Mouse (Mus musculus) gastrocnemius, adult 2 months (tissue): Measurements from ENCODE around the gene 2610008E11Rik. TPM values are rescaled to one million over a fixed set of nuclear protein-coding genes. Genes with fewer than 3 reads are reported as not detected.
"Not testable (repeated sequence)": the region's sequence is repeated elsewhere in the genome, so short reads cannot be mapped to it uniquely, and the experiment has no call there.

Experiments
- DNase-seq: peaks from one replicate; pipeline ENCODE4 v3.0.0; 2022
- H3K27ac ChIP-seq: fragments of 200-600 bp; 2 replicates; pipeline ENCODE4 v1.8.1; 2022; ENCODE audit warnings: mild to moderate bottlenecking
- H3K4me3 ChIP-seq: fragments of 200-600 bp; 2 replicates; pipeline ENCODE4 v1.8.1; 2022; ENCODE audit warnings: mild to moderate bottlenecking, moderate library complexity
- CTCF ChIP-seq: fragments of 200-600 bp; IDR thresholded peaks from 2 replicates; pipeline ENCODE4 v1.8.1; 2022; ENCODE audit warnings: antibody characterized with exemption, mild to moderate bottlenecking, moderate library complexity
- intact Hi-C: fragments of 180-260 bp; cut with DNase I; formaldehyde crosslinking; loops from one replicate; pipeline ENCODE4 v1.15.1; 2025
- long read RNA-seq, 2 experiments: library from polyadenylated mRNA; stranded (forward); transcript quantifications; one replicate each; pipeline ENCODE4 v2.0.0; 2021
- total RNA-seq, 2 experiments: library from RNA; stranded (reverse); gene quantifications; 2 replicates each; pipeline ENCODE4 v1.2.3; 2021

2610008E11Rik gene
- 10 to 100 TPM in 1 of 2 experiments, 1 to 10 TPM in 1; 9.8 to 12.6 TPM for total RNA-seq
- long read RNA-seq, experiment 1, full-length matches to known transcripts = 8 of 12 reads
- long read RNA-seq, experiment 1, partial matches to known transcripts = 1 of 12 reads
- long read RNA-seq, experiment 1, other reads (novel, unspliced or antisense) = 3 of 12 reads
- long read RNA-seq, experiment 2, full-length matches to known transcripts = 14 of 20 reads
- long read RNA-seq, experiment 2, partial matches to known transcripts = 0 of 20 reads
- long read RNA-seq, experiment 2, other reads (novel, unspliced or antisense) = 6 of 20 reads

DNA sequence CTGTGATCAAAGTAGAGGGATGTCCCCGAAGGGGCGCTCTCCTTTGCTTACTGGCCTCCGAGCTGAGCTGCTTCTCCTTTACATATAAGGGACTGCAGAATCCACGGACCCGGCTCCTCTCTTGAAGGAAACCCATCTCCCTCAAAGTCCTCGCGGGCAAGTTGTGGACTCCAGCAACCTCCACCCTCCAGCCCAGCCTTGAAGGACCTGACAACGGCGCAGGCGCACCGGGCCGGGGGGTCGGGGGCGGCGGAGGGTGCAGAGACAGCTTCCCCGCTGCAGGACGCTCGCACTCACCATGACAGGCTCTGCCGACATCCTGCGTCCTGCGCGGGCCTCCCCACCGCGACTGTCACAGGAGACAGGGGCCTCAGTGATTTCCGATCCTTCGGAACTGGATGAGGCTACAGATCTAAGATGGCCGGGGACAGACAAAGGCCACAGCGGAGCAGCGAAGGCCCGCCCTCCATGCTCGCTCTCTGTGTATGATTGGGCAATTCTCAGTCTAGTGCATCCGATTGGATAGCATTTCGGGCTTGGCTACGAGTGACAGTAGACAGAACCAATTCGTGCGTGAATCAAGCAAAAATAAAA, at the start of gene 2610008E11Rik:
Gene 2610008E11Rik, minus strand, starts transcription at position 440 of the 594 bp plus-strand sequence.
- DNase-seq = peak; percentile 94
- intact Hi-C loops = loop anchor here (5.0 kb wide), 1 partner anchor 525 kb away; the partner anchor contains the start of gene Ilvbl

DNA sequence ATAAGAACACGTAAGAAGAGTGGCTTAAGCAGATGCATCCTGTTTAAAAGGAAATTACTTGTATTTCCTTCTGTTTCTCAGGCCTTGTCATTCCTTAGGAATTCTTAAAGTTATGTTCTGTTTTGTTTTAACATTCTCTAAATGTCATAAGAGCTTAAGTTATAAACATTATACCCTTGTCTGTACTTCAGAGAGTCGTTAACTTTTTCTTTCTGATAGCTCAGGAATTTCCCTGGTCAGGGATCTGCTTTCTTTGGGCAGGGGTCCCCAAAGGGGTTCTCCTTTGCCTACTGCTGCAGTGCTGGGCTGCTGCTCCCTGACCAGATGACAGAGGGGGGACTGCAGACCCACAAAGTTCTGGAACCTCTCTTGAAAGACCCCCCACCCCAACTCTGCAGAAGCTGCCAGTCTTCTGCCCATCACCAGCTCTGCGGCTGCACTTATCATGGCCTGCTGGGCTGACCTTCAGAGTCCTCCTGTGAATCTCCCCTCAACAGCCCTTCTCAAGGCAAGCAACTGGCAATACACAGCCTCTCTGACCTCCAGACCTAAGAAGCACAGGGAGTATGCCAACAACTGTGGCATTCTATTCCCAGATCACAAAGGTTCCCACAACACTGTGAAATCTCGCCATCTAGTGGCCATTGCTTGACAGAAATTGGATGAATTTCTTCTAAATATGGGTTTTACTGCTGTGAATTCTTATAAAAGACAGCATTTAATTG, 18.9 kb upstream of the 2610008E11Rik start:
- intact Hi-C loops = loop anchor here (1.0 kb wide), 1 partner anchor 360 kb away; no protein-coding TSS in a partner anchor
- Histone ChIP-seq H3K27ac (no peak overlapping the region), H3K4me3 (no peak overlapping the region)
- peak; percentile 78 for TF ChIP-seq CTCF
- DNase-seq = peak; percentile 37

More for the DNA sequence above, at the start of gene 2610008E11Rik:
- H3K27ac ChIP-seq = peak within 1 kb of the TSS; percentile 98
- peak within 1 kb of the TSS; percentile 91 for H3K4me3 ChIP-seq
- no peak; the same call in 1 of the 2 replicates for TF ChIP-seq CTCF

DNA sequence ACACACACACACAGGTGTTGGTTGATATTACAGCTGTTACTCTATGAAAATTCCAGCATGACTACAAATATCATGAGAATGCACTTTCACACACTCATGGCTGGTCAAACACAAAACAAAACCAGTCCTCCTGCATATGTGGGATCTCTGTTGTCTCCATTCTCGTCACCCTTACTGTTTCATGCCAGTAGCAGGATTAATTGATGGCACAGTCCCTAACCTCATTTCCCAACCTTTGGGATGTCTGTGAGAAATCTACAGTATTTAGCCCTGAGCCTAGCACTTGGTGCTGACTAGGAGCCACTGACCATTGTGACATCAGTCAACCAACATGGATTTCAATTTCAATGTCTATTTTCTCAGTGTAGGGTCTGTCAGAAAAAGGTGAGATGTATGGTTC, 17.7 kb upstream of the 2610008E11Rik start:
- intact Hi-C loops = no loop called here
- TF ChIP-seq CTCF = no peak
- no peak for DNase-seq
- Histone ChIP-seq H3K27ac (no peak overlapping the region), H3K4me3 (no peak overlapping the region)

DNA sequence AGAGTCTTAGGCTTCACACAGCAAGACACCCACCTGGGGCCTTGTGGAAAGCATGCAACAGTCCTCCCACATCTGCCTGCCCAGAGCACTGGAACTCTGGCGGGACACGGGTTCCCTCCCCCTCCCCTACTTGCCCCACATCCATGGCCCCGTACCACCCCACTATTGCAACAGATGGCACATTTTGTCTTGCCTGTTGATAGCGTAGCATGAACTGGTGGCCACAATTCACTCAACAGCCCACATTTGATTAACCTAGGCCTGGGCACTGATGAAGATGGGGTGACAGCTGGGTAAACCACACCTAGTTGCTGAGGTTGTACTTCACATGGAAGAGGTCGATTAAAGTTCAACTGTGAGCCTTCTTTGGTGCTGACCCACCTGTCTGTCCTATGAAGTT, 13.1 kb upstream of the 2610008E11Rik start:
- no peak overlapping the region for H3K27ac ChIP-seq
- DNase-seq = no peak
- intact Hi-C loops = no loop called here
- no peak overlapping the region for H3K4me3 ChIP-seq
- no peak for TF ChIP-seq CTCF

DNA sequence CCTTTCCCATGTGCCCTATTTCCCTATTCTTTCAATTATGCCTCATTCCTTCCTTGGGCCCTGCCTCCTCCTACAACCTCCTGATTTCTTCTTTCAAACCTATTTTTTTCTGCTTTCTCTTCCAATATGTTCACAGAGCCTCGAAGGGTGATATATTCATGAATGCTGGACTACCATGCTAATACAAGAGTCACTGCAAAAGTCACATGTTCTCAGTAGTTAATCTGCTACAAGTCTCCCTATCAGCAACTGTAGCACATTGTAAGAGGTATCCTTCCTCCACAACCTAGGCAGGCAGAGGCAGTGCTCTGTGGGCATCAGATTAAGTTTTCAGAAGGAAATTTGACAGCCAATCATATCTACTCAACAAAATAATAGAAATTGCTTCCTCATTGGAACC, 11.8 kb upstream of the 2610008E11Rik start:
- DNase-seq = no peak
- intact Hi-C loops = no loop called here
- Histone ChIP-seq H3K27ac (no peak overlapping the region), H3K4me3 (no peak overlapping the region)
- TF ChIP-seq CTCF = no peak

DNA sequence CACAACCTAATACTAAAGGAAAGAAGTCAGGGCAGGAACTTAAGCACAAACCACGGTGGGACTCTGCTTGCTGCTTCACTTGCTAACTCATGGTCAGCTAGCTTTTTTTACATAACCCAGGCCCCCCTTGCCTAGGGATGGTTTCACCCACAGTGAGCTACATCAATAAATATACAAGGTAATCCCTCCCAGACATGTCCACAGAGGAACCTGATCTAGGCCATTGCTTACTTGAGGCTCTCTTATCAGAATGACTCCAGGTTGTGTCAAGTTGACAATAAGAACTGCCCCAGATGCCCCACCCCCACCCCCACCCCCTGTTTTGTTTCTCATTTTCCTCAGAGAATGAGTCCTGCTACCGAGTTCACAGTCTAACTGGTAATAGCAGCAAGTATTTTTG, 10.1 kb upstream of the 2610008E11Rik start:
- TF ChIP-seq CTCF = no peak
- intact Hi-C loops = no loop called here
- Histone ChIP-seq H3K27ac (no peak overlapping the region), H3K4me3 (no peak overlapping the region)
- no peak for DNase-seq

DNA sequence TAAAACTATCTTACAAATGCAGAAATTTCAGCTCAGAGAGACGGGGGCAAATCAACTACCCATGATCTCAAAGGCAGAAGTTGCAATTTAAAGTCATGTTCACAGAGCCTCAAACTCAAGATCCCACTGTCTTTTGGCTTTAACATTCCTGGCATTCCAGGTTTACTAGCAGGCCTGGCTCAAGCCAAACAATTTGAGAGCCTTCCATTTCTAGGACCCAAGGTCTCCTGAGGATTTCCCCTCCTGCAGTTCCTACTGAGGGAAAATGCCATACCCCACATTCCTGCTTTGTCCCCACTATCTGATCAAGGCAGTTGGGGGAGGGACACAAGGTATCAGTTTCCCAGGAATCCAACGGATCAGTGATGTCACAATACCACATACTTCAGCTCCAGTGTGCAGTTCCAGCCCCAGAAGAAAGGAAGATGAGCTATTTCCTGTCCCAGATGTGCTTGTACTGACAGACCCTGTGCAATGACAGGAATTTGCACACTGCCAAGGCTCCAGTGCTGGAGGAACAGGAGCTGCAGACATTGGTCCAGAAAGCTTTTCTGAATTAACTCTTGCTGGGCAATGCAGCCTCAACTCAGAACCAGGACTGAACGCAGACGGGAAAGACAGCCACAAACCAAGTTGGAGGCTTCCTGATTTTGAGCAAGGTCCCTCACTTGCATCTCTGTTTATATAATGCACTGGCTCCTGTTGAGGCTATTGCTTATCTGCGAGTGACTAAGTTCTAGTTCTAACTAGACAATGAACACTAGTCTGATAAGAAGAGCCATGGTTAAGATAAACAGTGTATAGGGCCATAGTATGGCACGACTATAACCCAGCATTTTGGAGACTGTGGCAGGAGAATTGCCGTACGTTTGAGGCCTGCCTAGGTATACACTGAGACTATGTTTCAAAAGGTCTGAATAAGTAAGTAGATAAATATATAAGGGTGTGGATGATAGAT, 9.2 kb upstream of the 2610008E11Rik start:
- no peak overlapping the region for H3K4me3 ChIP-seq
- no peak for TF ChIP-seq CTCF
- no peak overlapping the region for H3K27ac ChIP-seq
- no peak for DNase-seq
- intact Hi-C loops = no loop called here

DNA sequence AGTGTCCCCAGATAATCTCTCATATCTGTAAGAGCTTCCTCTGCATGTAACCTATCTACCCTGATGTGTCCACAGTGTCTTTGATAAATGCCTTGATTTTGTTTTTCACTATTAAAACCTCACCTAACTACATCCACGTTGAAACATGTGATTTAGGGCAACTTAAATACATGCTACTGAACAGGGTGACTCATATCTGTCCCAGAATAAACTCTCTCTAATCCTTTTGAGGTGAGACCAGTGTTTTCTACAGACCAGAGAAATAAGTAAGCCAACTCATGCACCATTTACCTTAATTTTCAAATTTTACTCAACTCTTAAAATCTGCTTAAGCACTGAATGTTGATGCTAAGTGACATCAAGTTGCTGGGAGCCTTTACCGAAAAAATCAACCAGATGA, 694 bp downstream of the 2610008E11Rik start:
- no peak for DNase-seq
- intact Hi-C loops = loop anchor here (5.0 kb wide), 1 partner anchor 524 kb away; the partner anchor contains the start of gene Ilvbl
- peak overlapping the region; percentile 98 for H3K27ac ChIP-seq
- H3K4me3 ChIP-seq = peak overlapping the region; percentile 91
- no peak for TF ChIP-seq CTCF

DNA sequence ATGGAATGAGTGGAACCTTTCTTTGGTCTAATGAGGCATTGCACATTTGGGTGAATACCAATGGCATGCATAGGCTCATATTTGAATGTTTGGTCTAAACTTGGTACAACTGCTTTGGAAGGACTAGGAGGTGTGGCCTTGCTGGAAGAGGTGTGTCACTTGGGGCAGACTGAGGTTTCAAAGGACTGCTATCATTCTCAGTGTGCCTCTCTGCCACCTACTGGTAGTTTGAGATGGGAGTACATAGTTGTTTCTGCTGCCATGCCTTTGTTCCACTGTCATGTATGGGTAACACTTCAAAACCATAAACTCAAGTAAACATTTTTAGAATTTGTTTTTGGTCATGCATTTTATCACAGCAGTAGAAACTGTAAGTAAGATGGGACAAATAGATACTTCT, 5.7 kb downstream of the 2610008E11Rik start:
- H3K4me3 ChIP-seq = no peak overlapping the region
- DNase-seq = no peak
- intact Hi-C loops = no loop called here
- no peak for TF ChIP-seq CTCF
- H3K27ac ChIP-seq = no peak overlapping the region

DNA sequence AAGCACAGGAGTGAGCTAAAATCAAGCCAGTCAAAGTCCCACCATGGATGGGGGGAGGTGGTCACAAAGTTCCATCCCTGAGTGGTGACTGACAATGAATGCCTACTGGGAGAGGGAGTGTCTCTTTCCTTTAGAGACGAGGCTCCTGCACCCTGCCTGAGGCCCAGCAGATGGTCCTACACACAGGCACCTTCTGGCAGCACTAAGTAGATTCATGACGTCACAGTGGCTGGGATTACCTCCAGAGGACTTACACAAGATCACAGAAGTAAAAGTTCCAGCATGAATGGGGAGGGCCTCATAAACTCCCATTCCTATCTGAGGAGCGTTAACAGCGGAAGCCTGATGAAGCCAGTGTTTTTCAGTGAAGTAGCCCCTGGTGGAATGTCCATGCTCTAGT, 8.4 kb downstream of the 2610008E11Rik start:
- Histone ChIP-seq H3K27ac (no peak overlapping the region), H3K4me3 (no peak overlapping the region)
- intact Hi-C loops = no loop called here
- DNase-seq = no peak
- TF ChIP-seq CTCF = no peak

DNA sequence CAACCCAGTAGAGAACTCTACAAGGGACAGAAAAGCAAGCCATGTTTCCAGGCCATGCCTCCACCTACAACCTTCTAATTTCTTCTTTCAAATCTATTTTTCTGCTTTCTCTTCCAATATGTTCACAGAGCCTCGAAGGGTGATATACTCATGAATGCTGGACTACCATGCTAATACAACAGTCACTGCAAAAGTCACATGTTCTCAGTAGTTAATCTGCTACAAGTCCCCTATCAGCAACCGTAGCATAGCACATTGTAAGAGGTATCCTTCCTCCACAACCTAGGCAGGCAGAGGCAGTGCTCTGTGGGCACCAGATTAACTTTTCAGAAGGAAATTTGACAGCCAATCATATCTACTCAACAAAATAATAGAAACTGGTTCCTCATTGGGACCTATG, 10.8 kb downstream of the 2610008E11Rik start:
- H3K4me3 ChIP-seq = no peak overlapping the region
- H3K27ac ChIP-seq = no peak overlapping the region
- TF ChIP-seq CTCF = no peak
- no peak for DNase-seq
- intact Hi-C loops = no loop called here

DNA sequence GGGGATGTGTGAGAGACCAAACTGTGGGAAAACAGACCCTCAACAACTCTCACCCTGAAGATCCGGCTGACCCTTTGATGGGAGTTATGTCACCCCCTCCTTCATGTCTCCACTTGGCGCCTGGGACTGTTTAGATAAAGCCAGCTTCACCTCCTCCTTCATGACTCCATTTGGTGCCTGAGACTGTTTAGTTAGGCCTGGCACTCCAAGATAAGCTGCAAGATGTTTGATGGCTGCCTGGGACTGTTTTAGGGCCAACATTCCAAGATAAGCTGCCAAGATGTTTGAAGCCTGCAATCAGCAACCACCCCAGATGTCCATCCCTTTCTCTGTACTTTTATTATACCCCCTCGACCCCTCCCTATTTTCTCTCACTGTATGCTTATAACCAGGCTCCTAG, 40.0 kb downstream of the 2610008E11Rik start:
- DNase-seq, intact Hi-C loops, H3K27ac ChIP-seq, H3K4me3 ChIP-seq: not testable (repeated sequence)

DNA sequence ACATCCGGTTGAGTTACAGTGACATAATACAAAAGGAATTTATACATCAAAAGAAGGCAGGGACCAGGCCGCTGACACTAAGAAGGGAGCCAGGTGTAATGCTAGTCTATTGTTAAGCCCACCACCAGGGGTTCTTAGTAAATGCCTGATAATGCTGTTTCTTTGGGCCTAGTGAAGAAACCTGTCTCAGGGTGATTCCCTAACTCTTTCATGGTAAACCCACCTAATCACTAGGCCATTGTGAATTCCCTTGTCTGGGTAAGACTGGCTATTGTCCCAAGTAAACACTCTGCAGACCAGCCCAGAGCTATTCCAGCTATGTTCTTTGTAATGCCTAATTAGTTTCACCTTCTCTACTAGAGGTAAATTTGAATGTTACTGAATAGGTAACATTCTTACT, 54.9 kb downstream of the 2610008E11Rik start:
- not testable (repeated sequence) for H3K27ac ChIP-seq

More for the DNA sequence above, 54.9 kb downstream of the 2610008E11Rik start:
- H3K4me3 ChIP-seq, intact Hi-C loops, DNase-seq: not testable (repeated sequence)
